Mouse (Mus musculus): ENCODE results near the gene Jak2. TPM values are rescaled to one million over a fixed set of nuclear protein-coding genes. Genes with fewer than 3 reads are reported as not detected.

Gene Jak2
- total and polyA plus RNA-seq, 3 experiments: 26.4 to 78.6 (median 30.2) TPM

DNA sequence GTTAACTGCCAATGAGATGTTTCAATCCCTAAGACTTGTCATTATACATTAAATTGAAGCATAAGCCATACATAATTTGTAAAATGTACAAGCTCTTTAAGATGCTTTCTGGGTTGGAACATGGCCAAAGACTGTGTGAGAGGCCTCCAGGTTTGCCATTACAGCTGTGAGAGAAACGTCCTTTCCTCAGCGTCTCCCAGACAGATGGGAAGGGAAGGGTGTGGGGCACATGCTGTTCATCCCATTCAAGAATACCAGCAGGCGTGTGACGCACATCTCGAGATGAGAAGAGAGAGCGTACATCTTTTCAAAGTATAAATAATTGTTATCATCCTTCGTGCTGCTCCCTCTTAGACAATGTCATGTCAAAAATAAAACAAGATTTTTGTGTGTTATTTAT, 61.0 kb downstream of the Jak2 start:
- no peaks in the 10 kb centered on the region for H3K9me3 ChIP-seq (replicated peaks; ENCODE audit: insufficient read depth, low read length)
- no peak for DNase-seq (ENCODE audit: low read depth, low spot score)
- no peaks in the 10 kb centered on the region for H3K4me1 ChIP-seq (ENCODE audit: control insufficient read depth in 1 of 2, insufficient read depth in 2 of 2, low read length in 2 of 2)
- no peak overlapping the region for H3K4me3 ChIP-seq (ENCODE audit: control insufficient read depth in 1 of 2, insufficient read depth in 1 of 2, low read depth in 2 of 2, low read length in 2 of 2)
- H3K27ac ChIP-seq (ENCODE audit: control insufficient read depth, low read depth, low read length): no peak overlapping the region
- H3K9ac ChIP-seq (ENCODE audit: control insufficient read depth, low read depth, low read length, poor library complexity, severe bottlenecking): no peak overlapping the region
- peaks cover 0 to 14% of the 10 kb centered on the region in 2 experiments; a peak in 2 of 4 replicates for H3K36me3 ChIP-seq (ENCODE audit: control insufficient read depth in 1 of 2, insufficient read depth in 2 of 2, low read length in 2 of 2)
- H3K27me3 ChIP-seq (ENCODE audit: control insufficient read depth in 1 of 2, insufficient read depth in 2 of 2, low read length in 2 of 2): no peaks in the 10 kb centered on the region
- TF ChIP-seq SMC3 (IDR thresholded peaks at IDR 0.05; ENCODE audit: low read depth, low read length) (no peak), ETS1 (IDR thresholded peaks at IDR 0.05; ENCODE audit: low read depth, low read length) (no peak), CHD1 (IDR thresholded peaks at IDR 0.05; ENCODE audit: low read depth, low read length) (no peak), SIN3A (IDR thresholded peaks at IDR 0.05; ENCODE audit: low read length) (no peak)
- no peaks in the 10 kb centered on the region for H3K79me2 ChIP-seq (ENCODE audit: control insufficient read depth, insufficient read depth, low read length, poor library complexity)

- no peak overlapping the region for H3K27ac ChIP-seq (ENCODE audit: control insufficient read depth, low read depth, low read length)
- H3K36me3 ChIP-seq (ENCODE audit: control insufficient read depth in 1 of 2, insufficient read depth in 2 of 2, low read length in 2 of 2): peaks cover 0 to 5% of the 10 kb centered on the region in 2 experiments; a peak in 1 of 4 replicates
- H3K79me2 ChIP-seq (ENCODE audit: control insufficient read depth, insufficient read depth, low read length, poor library complexity): no peaks in the 10 kb centered on the region
- H3K4me3 ChIP-seq (ENCODE audit: control insufficient read depth in 1 of 2, insufficient read depth in 1 of 2, low read depth in 2 of 2, low read length in 2 of 2): peak overlapping the region; percentile 64 to 71
- H3K27me3 ChIP-seq (ENCODE audit: control insufficient read depth in 1 of 2, insufficient read depth in 2 of 2, low read length in 2 of 2): no peaks in the 10 kb centered on the region
- DNase-seq (ENCODE audit: low read depth, low spot score): peak; percentile 89
- peak; percentile 46 for TF ChIP-seq MXI1 (IDR thresholded peaks at IDR 0.05; ENCODE audit: low read depth, low read length)
- no peak; the same call in 1 of the 2 replicates for TF ChIP-seq GATA1 (IDR thresholded peaks at IDR 0.05; ENCODE audit: low read depth, low read length)
- TF ChIP-seq ETS1 (IDR thresholded peaks at IDR 0.05; ENCODE audit: low read depth, low read length): no peak
- TF ChIP-seq UBTF (IDR thresholded peaks at IDR 0.05; ENCODE audit: borderline replicate concordance, insufficient read depth, low read depth, low read length): no peak
- TF ChIP-seq MEF2A (IDR thresholded peaks at IDR 0.05; ENCODE audit: extremely low read depth, insufficient replicate concordance, low read depth, low read length, poor library complexity, severe bottlenecking): no peak
- no peak for TF ChIP-seq CHD2 (IDR thresholded peaks at IDR 0.05; ENCODE audit: low read length)
- TF ChIP-seq SMC3 (IDR thresholded peaks at IDR 0.05; ENCODE audit: low read depth, low read length): peak; percentile 28
- TF ChIP-seq MYB (IDR thresholded peaks at IDR 0.05; ENCODE audit: low read depth, low read length): no peak
- TF ChIP-seq E2F4 (IDR thresholded peaks at IDR 0.05; ENCODE audit: borderline replicate concordance, low read depth, low read length): no peak
- 0 out of 2 replicates have a peak, but pooled peaks have one; percentile 66 for TF ChIP-seq MYC (IDR thresholded peaks at IDR 0.05; ENCODE audit: low read depth, low read length)
- peak in 1 of 2 experiments; percentile 23; a peak in 2 of 4 replicates for TF ChIP-seq EP300 (IDR thresholded peaks at IDR 0.05; ENCODE audit: low read depth in 1 of 2, low read length in 2 of 2)
- TF ChIP-seq NRF1 (IDR thresholded peaks at IDR 0.05; ENCODE audit: insufficient read depth, low read depth, low read length, poor library complexity, severe bottlenecking): no peak
- peak; percentile 8 for TF ChIP-seq HCFC1 (IDR thresholded peaks at IDR 0.05; ENCODE audit: low read depth, low read length)
- no peak for TF ChIP-seq BHLHE40 (IDR thresholded peaks at IDR 0.05; ENCODE audit: borderline replicate concordance, low read depth, low read length)
- peak; percentile 68 for TF ChIP-seq SIN3A (IDR thresholded peaks at IDR 0.05; ENCODE audit: low read length)
- peak; percentile 73; the same call in 1 of the 2 replicates for TF ChIP-seq MAZ (IDR thresholded peaks at IDR 0.05; ENCODE audit: low read depth, low read length)
- peak; percentile 8; the same call in 1 of the 2 replicates for TF ChIP-seq RAD21 (IDR thresholded peaks at IDR 0.05; ENCODE audit: low read depth, low read length)
- peaks cover 6 to 12% of the 10 kb centered on the region in 2 experiments for H3K4me1 ChIP-seq (ENCODE audit: control insufficient read depth in 1 of 2, insufficient read depth in 2 of 2, low read length in 2 of 2)
- peak overlapping the region; percentile 28 for H3K9ac ChIP-seq (ENCODE audit: control insufficient read depth, low read depth, low read length, poor library complexity, severe bottlenecking)
- no peaks in the 10 kb centered on the region for H3K9me3 ChIP-seq (replicated peaks; ENCODE audit: insufficient read depth, low read length)
These were observed 71.9 kb downstream of the Jak2 start for GRCm38 (mm10) chr19:29323416-29324049.

All from MEL (cell line).